Mouse (Mus musculus): ENCODE results near the gene Slc6a6. TPM values are rescaled to one million over a fixed set of nuclear protein-coding genes. Genes with fewer than 3 reads are reported as not detected.

Slc6a6 gene
- polyA plus RNA-seq, 1 experiment from 2014 or later = 21.7 TPM

- Histone ChIP-seq H3K4me3 (replicated peaks) (no peak overlapping the region), H3K9ac (no peak overlapping the region), H3K27ac (no peak overlapping the region), H3K27me3 (no peaks in the 10 kb centered on the region), H3K36me3 (peaks cover 38% of the 10 kb centered on the region), H3K9me3 (replicated peaks) (no peaks in the 10 kb centered on the region), H3K4me1 (replicated peaks) (peaks cover 52% of the 10 kb centered on the region), H3K4me2 (no peak overlapping the region)
- ATAC-seq (ENCODE audit: low read depth) = no peak
- no peak for DNase-seq
- 75% methylated on average over 2 of the region's 2 CpGs for WGBS (ENCODE audit: insufficient replicate concordance)
These were observed 19.6 kb downstream of the Slc6a6 start for GRCm38 (mm10) chr6:91703459-91703858.

GRCm38 (mm10) chr6:91704446-91704845 lies 20.6 kb downstream of the Slc6a6 start:
- Histone ChIP-seq H3K9me3 (replicated peaks) (no peaks in the 10 kb centered on the region), H3K27ac (no peak overlapping the region), H3K4me3 (replicated peaks) (no peak overlapping the region), H3K9ac (no peak overlapping the region), H3K4me2 (no peak overlapping the region), H3K27me3 (no peaks in the 10 kb centered on the region), H3K36me3 (peaks cover 44% of the 10 kb centered on the region), H3K4me1 (replicated peaks) (peaks cover 43% of the 10 kb centered on the region)
- DNase-seq (no peak), ATAC-seq (ENCODE audit: low read depth) (no peak)
- WGBS (ENCODE audit: insufficient replicate concordance) = 65% methylated on average over 1 of the region's 1 CpGs

- Histone ChIP-seq H3K9ac (no peak overlapping the region), H3K4me2 (peak overlapping the region; percentile 30), H3K36me3 (peaks cover 39% of the 10 kb centered on the region), H3K4me3 (replicated peaks) (no peak overlapping the region), H3K27ac (peak overlapping the region; percentile 73), H3K9me3 (replicated peaks) (no peaks in the 10 kb centered on the region), H3K4me1 (replicated peaks) (peaks cover 36% of the 10 kb centered on the region), H3K27me3 (no peaks in the 10 kb centered on the region)
- WGBS (ENCODE audit: insufficient replicate concordance) = 56% methylated on average over 4 of the region's 4 CpGs
- ATAC-seq (ENCODE audit: low read depth) = no peak
- no peak for DNase-seq
These were observed 21.8 kb downstream of the Slc6a6 start for GRCm38 (mm10) chr6:91705651-91706050.

- H3K4me2 ChIP-seq = peak overlapping the region; percentile 30
- no peak overlapping the region for H3K4me3 ChIP-seq (replicated peaks)
- no peak for ATAC-seq (ENCODE audit: low read depth)
These were observed 22.4 kb downstream of the Slc6a6 start for GRCm38 (mm10) chr6:91706072-91706776.

GRCm38 (mm10) chr6:91707276-91707885 lies 23.5 kb downstream of the Slc6a6 start:
- no peak for ATAC-seq (ENCODE audit: low read depth)
- Histone ChIP-seq H3K4me2 (no peak overlapping the region), H3K4me3 (replicated peaks) (no peak overlapping the region), H3K27me3 (no peaks in the 10 kb centered on the region), H3K27ac (no peak overlapping the region), H3K9me3 (replicated peaks) (no peaks in the 10 kb centered on the region), H3K4me1 (replicated peaks) (peaks cover 39% of the 10 kb centered on the region), H3K36me3 (peaks cover 32% of the 10 kb centered on the region), H3K9ac (no peak overlapping the region)
- DNase-seq = no peak
- WGBS (ENCODE audit: insufficient replicate concordance) = 77% methylated on average over 8 of the region's 8 CpGs

More at GRCm38 (mm10) chr6:91706072-91706776, 22.4 kb downstream of the Slc6a6 start:
- Histone ChIP-seq H3K36me3 (peaks cover 33% of the 10 kb centered on the region), H3K4me1 (replicated peaks) (peaks cover 34% of the 10 kb centered on the region), H3K9me3 (replicated peaks) (no peaks in the 10 kb centered on the region), H3K9ac (no peak overlapping the region), H3K27me3 (no peaks in the 10 kb centered on the region), H3K27ac (peak overlapping the region; percentile 73)
- WGBS (ENCODE audit: insufficient replicate concordance) = 63% methylated on average over 13 of the region's 13 CpGs
- no peak for DNase-seq

GRCm38 (mm10) chr6:91707886-91708564 lies 24.2 kb downstream of the Slc6a6 start:
- Histone ChIP-seq H3K27me3 (no peaks in the 10 kb centered on the region), H3K27ac (no peak overlapping the region), H3K4me1 (replicated peaks) (peaks cover 46% of the 10 kb centered on the region), H3K4me2 (no peak overlapping the region), H3K4me3 (replicated peaks) (no peak overlapping the region), H3K9me3 (replicated peaks) (no peaks in the 10 kb centered on the region), H3K9ac (no peak overlapping the region), H3K36me3 (peaks cover 32% of the 10 kb centered on the region)
- WGBS (ENCODE audit: insufficient replicate concordance) = 89% methylated on average over 11 of the region's 11 CpGs
- no peak for ATAC-seq (ENCODE audit: low read depth)
- DNase-seq = no peak

GRCm38 (mm10) chr6:91708919-91709318 lies 25.1 kb downstream of the Slc6a6 start:
- no peak overlapping the region for H3K4me2 ChIP-seq
- H3K9ac ChIP-seq = no peak overlapping the region
- no peaks in the 10 kb centered on the region for H3K9me3 ChIP-seq (replicated peaks)
- H3K36me3 ChIP-seq = peaks cover 28% of the 10 kb centered on the region
- no peak overlapping the region for H3K27ac ChIP-seq
- no peak for ATAC-seq (ENCODE audit: low read depth)
- DNase-seq = no peak
- no peaks in the 10 kb centered on the region for H3K27me3 ChIP-seq
- H3K4me1 ChIP-seq (replicated peaks) = peaks cover 53% of the 10 kb centered on the region
- WGBS (ENCODE audit: insufficient replicate concordance) = 83% methylated on average over 2 of the region's 2 CpGs
- no peak overlapping the region for H3K4me3 ChIP-seq (replicated peaks)

GRCm38 (mm10) chr6:91710345-91710930 lies 26.6 kb downstream of the Slc6a6 start:
- ATAC-seq (ENCODE audit: low read depth) (no peak), DNase-seq (no peak)
- H3K4me1 ChIP-seq (replicated peaks) = peaks cover 51% of the 10 kb centered on the region
- peaks cover 31% of the 10 kb centered on the region for H3K36me3 ChIP-seq
- no peak overlapping the region for H3K27ac ChIP-seq
- no peaks in the 10 kb centered on the region for H3K9me3 ChIP-seq (replicated peaks)
- no peak overlapping the region for H3K4me3 ChIP-seq (replicated peaks)
- H3K9ac ChIP-seq = no peak overlapping the region
- WGBS (ENCODE audit: insufficient replicate concordance) = 65% methylated on average over 6 of the region's 6 CpGs
- H3K4me2 ChIP-seq = no peak overlapping the region
- no peaks in the 10 kb centered on the region for H3K27me3 ChIP-seq

- Histone ChIP-seq H3K4me2 (no peak overlapping the region), H3K4me1 (replicated peaks) (peaks cover 48% of the 10 kb centered on the region), H3K9me3 (replicated peaks) (no peaks in the 10 kb centered on the region), H3K36me3 (peaks cover 31% of the 10 kb centered on the region), H3K9ac (0 out of 2 replicates have a peak overlapping the region, but pooled peaks have one; percentile 39), H3K27me3 (no peaks in the 10 kb centered on the region), H3K27ac (peak overlapping the region; percentile 73), H3K4me3 (replicated peaks) (no peak overlapping the region)
- WGBS (ENCODE audit: insufficient replicate concordance) = 26% methylated on average over 4 of the region's 4 CpGs
- DNase-seq (no peak), ATAC-seq (ENCODE audit: low read depth) (peak; percentile 57)
These were observed 28.4 kb downstream of the Slc6a6 start for GRCm38 (mm10) chr6:91712097-91712854.

GRCm38 (mm10) chr6:91712855-91713331 lies 29.0 kb downstream of the Slc6a6 start:
- DNase-seq = peak; percentile 44
- H3K4me2 ChIP-seq = no peak overlapping the region
- ATAC-seq (ENCODE audit: low read depth) = peak; percentile 77
- H3K9ac ChIP-seq = peak overlapping the region; percentile 39; the same call in 1 of the 2 replicates
- 12% methylated on average over 10 of the region's 10 CpGs for WGBS (ENCODE audit: insufficient replicate concordance)
- H3K4me3 ChIP-seq (replicated peaks) = no peak overlapping the region
- peaks cover 26% of the 10 kb centered on the region for H3K36me3 ChIP-seq
- H3K4me1 ChIP-seq (replicated peaks) = peaks cover 43% of the 10 kb centered on the region
- H3K9me3 ChIP-seq (replicated peaks) = no peaks in the 10 kb centered on the region
- H3K27me3 ChIP-seq = no peaks in the 10 kb centered on the region
- peak overlapping the region; percentile 73 for H3K27ac ChIP-seq
